Mouse (Mus musculus): ENCODE measurements around the gene Ddx5.
"Not testable (repeated sequence)": the region's sequence is repeated elsewhere in the genome, so short reads cannot be mapped to it uniquely, and the experiment has no call there.

Ddx5 gene

DNA sequence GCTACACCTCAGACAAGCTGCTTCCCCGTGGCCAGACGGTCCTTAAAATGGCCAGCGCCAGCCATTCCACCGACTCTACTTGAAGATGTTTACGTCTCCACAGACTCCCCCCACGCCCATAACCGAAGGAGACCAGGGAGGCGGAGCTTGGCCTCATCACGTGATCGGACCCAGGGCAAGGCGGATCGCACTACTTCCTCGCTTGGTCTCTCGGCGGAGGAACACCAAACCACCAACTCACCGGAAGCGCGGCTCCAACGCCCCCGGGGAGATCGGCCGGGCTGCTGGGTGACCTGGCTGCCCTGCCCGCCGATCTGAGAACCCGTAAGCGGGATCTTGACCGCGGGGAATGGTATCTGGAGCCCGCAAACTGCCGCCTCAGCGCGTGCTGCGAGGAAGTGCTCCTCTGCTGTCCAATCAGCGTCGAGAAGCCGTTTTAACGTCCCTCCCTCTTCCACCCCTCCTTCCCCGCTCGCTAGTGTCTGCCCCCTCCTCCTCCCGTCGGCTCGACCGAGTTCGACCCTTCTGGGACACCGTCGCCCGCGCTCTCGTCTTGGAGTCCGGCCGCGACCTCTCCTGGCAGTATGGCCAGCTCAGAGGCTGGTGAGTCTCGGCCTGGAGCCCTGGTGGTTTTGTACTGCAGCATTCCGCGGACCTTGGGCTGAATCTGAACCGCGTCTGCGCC lies at the start of gene Ddx5, which contains the start of gene Cep95:
Ddx5 (minus strand) TSS at position 411 of the 685 bp plus-strand sequence.
Cep95 (plus strand) TSS at position 478 of the 685 bp plus-strand sequence.
- DNase-seq = peak; percentile 100

DNA sequence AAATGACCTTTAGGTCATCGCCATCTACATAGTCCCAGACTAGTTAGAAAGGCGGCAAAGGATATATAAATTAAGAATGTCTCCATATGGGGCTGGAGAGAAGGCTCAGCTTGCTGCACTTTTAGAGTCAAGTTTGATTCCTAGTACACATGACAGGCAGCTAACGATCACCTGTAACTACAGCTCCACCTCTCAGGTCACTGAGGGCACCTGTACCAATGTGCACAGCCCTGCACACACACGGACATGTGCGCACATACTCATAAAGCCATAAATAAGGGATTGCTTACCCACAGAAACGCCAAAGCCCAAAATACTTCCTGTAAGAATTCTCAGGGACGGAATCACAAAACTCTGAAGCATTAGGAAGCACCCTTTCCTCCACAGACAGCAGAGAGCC lies 39.1 kb upstream of the Ddx5 start:
- DNase-seq = no peak

DNA sequence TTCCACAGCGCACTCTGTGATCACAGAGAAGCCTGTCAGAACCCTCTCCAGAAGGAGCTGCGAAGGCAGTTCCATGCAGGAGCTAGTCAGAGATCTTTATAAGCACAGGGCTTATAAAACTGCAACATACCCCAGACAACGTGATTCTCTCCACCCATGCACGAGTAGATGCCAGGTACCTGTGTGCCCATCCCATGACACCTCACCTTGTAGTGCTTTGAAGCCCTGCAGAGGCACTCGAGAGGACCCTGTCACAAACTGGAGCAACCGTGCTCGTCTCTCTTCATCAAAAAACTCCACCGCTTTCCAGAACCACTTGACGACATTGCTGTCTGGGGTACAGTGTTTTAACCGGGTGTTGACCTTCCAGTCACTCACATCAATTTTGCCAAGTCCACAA lies 35.4 kb upstream of the Ddx5 start:
- no peak for DNase-seq

DNA sequence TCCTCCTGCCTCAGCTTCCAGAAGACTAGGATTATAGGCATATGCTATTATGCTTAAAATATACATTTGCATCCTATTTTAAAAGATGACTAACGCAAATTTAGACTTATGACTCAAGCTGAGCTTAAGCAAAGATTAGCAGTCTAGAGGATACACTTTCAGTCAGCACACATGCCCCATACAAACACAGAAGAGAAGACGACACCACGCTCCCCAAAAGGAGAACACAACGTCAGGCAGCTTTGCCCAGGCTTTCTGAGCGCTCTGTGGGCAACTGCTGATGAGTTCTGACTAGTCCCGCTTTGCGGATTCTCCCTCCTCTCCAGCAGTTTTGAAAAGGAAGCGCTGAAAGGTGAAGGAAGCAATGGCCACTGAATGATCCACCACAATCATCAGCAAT lies 34.8 kb upstream of the Ddx5 start:
- DNase-seq = no peak

GRCm38 (mm10) chr11:106822911-106823310 lies 33.9 kb upstream of the Ddx5 start:
- peak; percentile 98 for DNase-seq

DNA sequence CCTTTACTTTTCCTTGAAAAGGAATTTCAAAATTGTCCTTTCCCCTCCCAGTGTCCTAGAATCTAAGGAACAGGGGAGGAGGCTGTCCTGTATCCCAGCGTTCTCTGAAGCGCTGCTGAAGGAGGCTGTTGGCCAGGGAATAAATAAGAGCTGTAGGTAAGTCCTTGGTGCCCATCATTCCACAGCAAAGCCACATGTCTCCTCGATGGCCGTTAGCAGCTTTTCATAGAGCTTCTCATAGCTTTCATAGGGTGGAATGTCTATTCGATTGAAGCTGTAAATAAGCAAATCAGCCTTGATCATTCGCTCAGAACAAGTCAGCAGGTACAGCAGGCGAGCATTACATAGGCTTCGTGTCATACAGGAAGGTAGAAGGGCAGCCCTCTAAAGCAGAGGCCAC lies 33.5 kb upstream of the Ddx5 start:
- no peak for DNase-seq

- DNase-seq = peak; percentile 61
Observed at GRCm38 (mm10) chr11:106821397-106821796, 32.4 kb upstream of the Ddx5 start.

GRCm38 (mm10) chr11:106820972-106821371 lies 32.0 kb upstream of the Ddx5 start:
- peak; percentile 71 for DNase-seq

- peak; percentile 66 for DNase-seq
Observed at GRCm38 (mm10) chr11:106820252-106820651, 31.3 kb upstream of the Ddx5 start.

DNA sequence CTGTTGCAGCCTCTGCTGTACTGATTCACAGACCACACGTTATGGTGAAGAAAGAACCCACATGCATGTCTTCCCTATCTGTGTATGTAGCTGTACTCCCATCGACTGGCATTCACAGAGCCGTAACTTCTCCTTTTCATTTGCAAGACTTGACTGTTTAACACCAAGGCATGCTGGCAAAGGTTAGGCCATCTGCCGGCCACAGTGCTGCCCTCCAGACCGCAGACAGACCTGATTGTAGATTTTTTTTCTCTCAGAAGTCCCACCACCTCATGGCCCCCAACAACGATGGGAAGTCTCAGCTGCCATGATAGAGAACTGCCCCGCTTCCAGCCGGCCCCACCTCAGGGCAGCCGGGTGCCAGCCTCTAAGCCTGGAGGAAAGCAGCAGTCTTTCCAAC lies 30.6 kb upstream of the Ddx5 start:
- DNase-seq = peak; percentile 62

DNA sequence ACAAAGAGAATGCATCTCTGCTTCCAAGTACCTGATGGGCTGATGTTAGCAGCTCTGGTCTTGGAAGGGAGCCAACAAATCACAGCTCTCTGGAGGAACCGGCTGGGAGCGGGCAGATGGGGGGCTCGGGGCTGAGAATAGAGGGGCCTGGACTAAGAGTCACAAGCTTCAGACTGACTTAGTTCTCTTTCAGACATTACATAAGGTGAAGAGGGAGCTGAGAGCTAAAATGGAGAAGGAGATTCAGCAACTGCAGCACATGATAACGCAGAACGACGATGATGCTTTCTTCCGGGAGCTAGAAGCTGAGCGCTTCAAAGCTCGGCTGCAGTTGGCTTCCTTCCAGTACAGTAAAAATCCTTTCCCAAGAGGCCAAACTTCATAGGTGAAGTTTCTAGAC lies 29.4 kb upstream of the Ddx5 start:
- DNase-seq = peak; percentile 60

DNA sequence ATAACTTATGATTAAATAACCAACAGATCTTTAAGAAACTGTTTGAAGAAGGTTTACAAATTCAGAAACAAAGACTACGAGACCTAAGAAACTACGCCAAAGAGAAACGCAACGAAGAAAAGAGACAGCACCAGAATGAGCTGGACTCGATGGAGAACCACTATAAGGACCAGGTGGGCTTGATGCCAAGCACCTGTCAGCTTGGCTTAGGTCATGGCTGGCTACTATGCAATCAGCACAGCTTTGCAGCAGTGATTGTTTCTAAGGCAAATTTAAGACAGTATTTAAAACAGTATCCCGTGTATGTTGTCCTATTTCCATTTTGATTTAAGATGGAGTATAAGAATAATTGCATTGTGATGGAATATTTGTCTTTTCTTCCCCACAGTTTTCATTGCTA lies 28.8 kb upstream of the Ddx5 start:
- peak; percentile 91 for DNase-seq

- DNase-seq = peak; percentile 58
Observed at GRCm38 (mm10) chr11:106817156-106817555, 28.2 kb upstream of the Ddx5 start.

DNA sequence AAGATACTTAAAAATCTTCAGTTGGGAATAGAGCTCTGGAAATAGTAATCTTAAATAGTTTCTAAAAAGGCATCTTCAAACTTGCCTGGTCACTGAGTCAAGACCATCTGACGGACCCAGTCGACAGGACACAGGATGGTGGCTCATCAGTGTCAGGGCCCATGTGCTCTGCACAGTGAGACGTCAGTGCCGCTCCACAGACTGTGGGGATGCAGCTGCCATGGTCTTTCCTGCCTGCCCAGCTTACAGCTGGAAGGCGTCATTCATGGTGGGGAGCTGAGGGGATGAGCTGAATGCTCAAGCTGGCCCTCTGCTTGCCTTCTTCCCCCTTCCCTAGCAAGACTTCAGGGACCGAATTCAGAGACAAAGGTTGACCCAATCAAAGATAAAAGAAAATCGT lies 27.3 kb upstream of the Ddx5 start:
- no peak for DNase-seq

GRCm38 (mm10) chr11:106815761-106816160 lies 26.8 kb upstream of the Ddx5 start:
- no peak for DNase-seq

GRCm38 (mm10) chr11:106815331-106815730 lies 26.3 kb upstream of the Ddx5 start:
- DNase-seq = no peak

- peak; percentile 97 for DNase-seq
Observed at GRCm38 (mm10) chr11:106814601-106815320, 25.8 kb upstream of the Ddx5 start.

- DNase-seq = no peak
Observed at GRCm38 (mm10) chr11:106812410-106813136, 23.6 kb upstream of the Ddx5 start.

GRCm38 (mm10) chr11:106807442-106807841 lies 18.5 kb upstream of the Ddx5 start:
- not testable (repeated sequence) for DNase-seq

- DNase-seq = no peak
Observed at GRCm38 (mm10) chr11:106802069-106802627, 13.2 kb upstream of the Ddx5 start.

- no peak for DNase-seq
Observed at GRCm38 (mm10) chr11:106795679-106796078, 6.7 kb upstream of the Ddx5 start.

DNA sequence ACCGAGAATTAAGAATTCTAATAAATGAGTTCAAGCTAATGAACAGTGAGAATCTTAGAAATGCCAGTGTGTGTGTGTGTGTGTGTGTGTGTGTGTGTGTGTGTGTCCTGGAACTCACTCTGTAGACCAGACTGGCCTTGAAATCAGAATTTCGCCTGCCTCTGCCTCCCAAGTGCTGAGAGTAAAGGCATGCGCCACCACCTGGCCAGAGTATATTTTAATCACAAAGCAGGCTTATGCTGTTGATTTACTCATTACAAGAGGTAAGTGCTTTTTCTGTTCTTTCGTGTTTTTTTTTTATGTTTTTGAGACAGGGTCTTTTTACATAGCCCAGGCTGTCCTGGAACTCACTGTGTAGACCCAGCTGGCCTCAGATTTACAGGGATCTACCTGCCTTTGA lies 4.9 kb upstream of the Ddx5 start:
- DNase-seq = no peak

DNA sequence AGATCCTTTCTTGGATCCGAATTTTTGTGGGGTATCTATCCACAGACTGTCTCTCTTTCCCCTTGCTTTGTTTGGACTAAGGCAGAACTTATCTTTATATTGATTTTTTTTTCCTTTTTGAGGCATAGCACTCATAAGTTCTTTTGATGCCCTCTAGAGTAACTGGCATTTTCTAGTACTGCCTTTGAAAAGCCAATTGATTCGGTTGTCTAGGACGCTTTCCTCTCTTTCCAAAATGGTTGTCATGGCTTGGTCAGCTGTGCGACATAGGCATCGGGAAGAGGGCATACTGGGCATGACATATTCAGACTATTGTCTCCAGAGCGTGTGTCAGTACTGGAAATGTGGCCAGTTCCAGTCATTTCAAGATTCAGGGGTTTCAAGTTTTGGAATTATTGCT lies 664 bp upstream of the Ddx5 start:
- DNase-seq = no peak
